In genomic region chr15:100646161-100646560, GRCm38 (mm10) we compare ENCODE assay signal across 15 mouse cellular contexts. TPM values are rescaled to one million over a fixed set of nuclear protein-coding genes. Genes with fewer than 3 reads are reported as not detected.
DNase-seq lines count a peak whose midpoint lies in the region; ATAC-seq lines count a peak whose summit lies in the region.
"Had no signal": no experiment of that assay in that cellular context is flagged by ENCODE, and none has a peak within 500 bp of the region (broad histone marks: within the 10 kb centered on the region; RNA-seq: fewer than 3 reads in every experiment).

No protein-coding gene starts in this region.

- DNase-seq in cerebellum, adult 11-12 months: peak; percentile 81
- DNase-seq in cerebellum, adult 8-10 months: peak; percentile 54
- peak; percentile 51 to 56 for DNase-seq in cerebellum, postnatal 14 days
- DNase-seq in gastrocnemius, adult 18-20 months (ENCODE audit: low spot score): no peak
- DNase-seq in frontal cortex, postnatal 10 days (ENCODE audit: low spot score in 2 of 2): no peak
- DNase-seq: adrenal gland, adult 2 months; adrenal gland, postnatal 25 days; embryo, embryonic 11 days; gastrocnemius, postnatal 14 days; heart, adult 2 months; heart, postnatal 14 days; kidney, adult 18-20 months had no signal

- no peak for ATAC-seq in frontal cortex, adult (ENCODE audit: low TSS enrichment)
- ATAC-seq: forebrain, embryonic 14.5 days; intestine, embryonic 15.5 days had no signal

RNA-seq across cellular contexts. Expression of gene Smagp, which starts 9.4 kb away (rescaled TPM):
- 1 to 10 TPM; 2.4 to 4.6 TPM for total RNA-seq in gastrocnemius, adult 18-20 months (2021)

RNA-seq across cellular contexts. Expression of gene Bin2, which starts 23.2 kb away (rescaled TPM):
- total RNA-seq in gastrocnemius, adult 18-20 months (2021): under 1 TPM; 0.37 to 0.50 TPM

RNA-seq across cellular contexts. Expression of gene Dazap2, which starts 31.0 kb away (rescaled TPM):
- total RNA-seq in gastrocnemius, adult 18-20 months (2021): 10 to 100 TPM; 71.6 to 73.4 TPM

RNA-seq across cellular contexts. Expression of gene Cela1, which starts 41.6 kb away (rescaled TPM):
- total RNA-seq in gastrocnemius, adult 18-20 months (2021): 1 to 10 TPM; 1.2 TPM
- total RNA-seq: gastrocnemius, postnatal 14 days had no signal

RNA-seq across cellular contexts. Expression of gene Pou6f1, which starts 46.4 kb away (rescaled TPM):
- 10 to 100 TPM; 13.8 to 17.7 TPM for total RNA-seq in gastrocnemius, adult 18-20 months (2021)

Comparison
In these comparisons a context has a peak if more than half of its experiments do, and no peak if none do; other contexts are left out.
1. DNase-seq: peak in cerebellum, adult 11-12 months (single experiment), cerebellum, adult 8-10 months (single experiment) and cerebellum, postnatal 14 days (2 of 2); none in gastrocnemius, adult 18-20 months (single experiment) and frontal cortex, postnatal 10 days (0 of 2).